Mouse (Mus musculus) CD4-positive, CD25-positive, alpha-beta regulatory T cell, adult 4 months (primary cell): ENCODE results near the gene Zfp811. TPM values are rescaled to one million over a fixed set of nuclear protein-coding genes. Genes with fewer than 3 reads are reported as not detected.

ENCODE experiments used
- ATAC-seq: one replicate; pipeline ENCODE4 v1.8.0; 2017
- polyA plus RNA-seq, 2 experiments: library from polyadenylated mRNA; unstranded; fragments of 100-300 nt; shearing (Covaris generic); gene quantifications; one replicate each; pipeline ENCODE4 v1.2.1; 2017

Zfp811 gene
- under 1 TPM; 0.22 to 0.98 TPM for polyA plus RNA-seq

- ATAC-seq, result no peak
Measured at GRCm38 (mm10) chr17:32809544-32810374, at the start of gene Zfp811. TSS of gene Zfp811 (minus strand) at chr17:32809931.

GRCm38 (mm10) chr17:32856713-32857112 lies 47.0 kb upstream of the Zfp811 start:
- ATAC-seq, result peak; percentile 53

GRCm38 (mm10) chr17:32851581-32851980 lies 41.9 kb upstream of the Zfp811 start:
- ATAC-seq, result no peak

GRCm38 (mm10) chr17:32841388-32841787 lies 31.7 kb upstream of the Zfp811 start:
- ATAC-seq, result no peak

GRCm38 (mm10) chr17:32839083-32839802 lies 29.5 kb upstream of the Zfp811 start:
- no peak for ATAC-seq

- ATAC-seq, result no peak
Measured at GRCm38 (mm10) chr17:32830418-32830782, 20.7 kb upstream of the Zfp811 start.

- ATAC-seq, result peak; percentile 100
Measured at GRCm38 (mm10) chr17:32829540-32830417, 20.0 kb upstream of the Zfp811 start, which contains the start of gene Zfp799. TSS of gene Zfp799 (minus strand) at chr17:32830261.

GRCm38 (mm10) chr17:32816074-32816784 lies 6.5 kb upstream of the Zfp811 start:
- ATAC-seq, result no peak

GRCm38 (mm10) chr17:32814136-32814535 lies 4.4 kb upstream of the Zfp811 start:
- ATAC-seq, result no peak

GRCm38 (mm10) chr17:32810648-32811047 lies 917 bp upstream of the Zfp811 start:
- no peak for ATAC-seq

- ATAC-seq, result no peak
Measured at GRCm38 (mm10) chr17:32808921-32809320, 810 bp downstream of the Zfp811 start.

GRCm38 (mm10) chr17:32789244-32789643 lies 20.5 kb downstream of the Zfp811 start:
- ATAC-seq, result no peak

GRCm38 (mm10) chr17:32788576-32788975 lies 21.2 kb downstream of the Zfp811 start:
- ATAC-seq, result no peak

- peak; percentile 99 for ATAC-seq
Measured at GRCm38 (mm10) chr17:32788094-32788559, 21.6 kb downstream of the Zfp811 start, which contains the start of gene Zfp871. TSS of gene Zfp871 (minus strand) at chr17:32788287.

- peak; percentile 51 for ATAC-seq
Measured at GRCm38 (mm10) chr17:32787436-32788093, 22.2 kb downstream of the Zfp811 start.

GRCm38 (mm10) chr17:32786944-32787343 lies 22.8 kb downstream of the Zfp811 start:
- ATAC-seq, result no peak

- ATAC-seq, result no peak
Measured at GRCm38 (mm10) chr17:32785656-32786055, 24.1 kb downstream of the Zfp811 start.

- no peak for ATAC-seq
Measured at GRCm38 (mm10) chr17:32777564-32777963, 32.2 kb downstream of the Zfp811 start.

- ATAC-seq, result peak; percentile 58
Measured at GRCm38 (mm10) chr17:32771213-32771612, 38.5 kb downstream of the Zfp811 start.

- ATAC-seq, result no peak
Measured at GRCm38 (mm10) chr17:32766422-32766821, 43.3 kb downstream of the Zfp811 start.

GRCm38 (mm10) chr17:32757331-32757730 lies 52.4 kb downstream of the Zfp811 start:
- ATAC-seq, result no peak
